Mouse (Mus musculus): ENCODE data around the gene Ptpn1.

DNA sequence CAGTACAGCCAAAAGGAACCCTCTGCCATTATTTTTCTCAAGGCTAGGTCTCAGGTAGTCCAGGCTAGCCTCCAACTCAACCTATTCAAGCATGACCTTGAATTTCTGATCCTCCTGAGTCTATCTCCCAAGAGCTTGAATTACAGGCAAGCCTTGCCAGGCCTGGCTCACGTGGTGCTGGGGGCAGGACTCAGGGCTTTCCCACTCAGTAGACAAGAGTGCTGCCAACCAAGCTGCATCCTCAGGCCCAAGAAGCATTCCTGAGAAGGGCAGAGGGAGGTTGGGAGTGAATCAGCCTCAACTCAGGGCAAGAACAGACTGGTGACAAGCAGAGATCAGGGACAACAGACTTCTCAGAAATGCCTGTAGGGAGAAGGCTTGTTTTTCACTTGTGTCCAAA, 12.8 kb upstream of the Ptpn1 start:
- TF ChIP-seq CTCF (conservative IDR thresholded peaks at IDR 0.05; ENCODE audit: low read length): no peak
- no peak for TF ChIP-seq POU5F1 (IDR thresholded peaks at IDR 0.05; ENCODE audit: borderline replicate concordance, low read length)
- TF ChIP-seq NANOG (IDR thresholded peaks at IDR 0.05; ENCODE audit: borderline replicate concordance, low read length): no peak

Measured in E14TG2a.4 (cell line).